Mouse (Mus musculus) midbrain, embryonic 14.5 days (tissue): ENCODE measurements around the gene Zfp663. TPM values are rescaled to one million over a fixed set of nuclear protein-coding genes. Genes with fewer than 3 reads are reported as not detected.

Experiments used
- ATAC-seq: fragments of 200-750 bp; cut with Nextera tagmentation; 2 replicates; pipeline ENCODE4 v1.8.0; 2017; ENCODE audit warnings: moderate number of reproducible peaks, moderate library complexity; ENCODE audit not compliant: low FRiP score, low TSS enrichment
- DNase-seq: peaks from one replicate; pipeline ENCODE4 v3.0.0-alpha.2; 2015
- H3K27ac ChIP-seq: fragments of 300-500 bp; sonication (generic); replicated peaks from 2 replicates; pipeline ENCODE4 v1.5.1; 2014; ENCODE audit warnings: mild to moderate bottlenecking, low read depth, low read length, moderate library complexity
- H3K27me3 ChIP-seq: fragments of 300-500 bp; sonication (generic); 2 replicates; pipeline ENCODE4 v1.6.1; 2014; ENCODE audit warnings: low read length, control low read depth, mixed read lengths; ENCODE audit not compliant: control insufficient read depth, insufficient read depth
- H3K36me3 ChIP-seq: fragments of 300-500 bp; sonication (generic); 2 replicates; pipeline ENCODE4 v1.6.1; 2014; ENCODE audit warnings: low read length, control low read depth; ENCODE audit not compliant: control insufficient read depth, insufficient read depth
- H3K4me1 ChIP-seq: fragments of 300-500 bp; sonication (generic); 2 replicates; pipeline ENCODE4 v1.6.1; 2014; ENCODE audit warnings: mild to moderate bottlenecking, antibody characterized with exemption, low read length, control low read depth; ENCODE audit not compliant: control insufficient read depth, insufficient read depth
- H3K4me2 ChIP-seq: fragments of 300-500 bp; sonication (generic); 2 replicates; pipeline ENCODE4 v1.6.1; 2014; ENCODE audit warnings: mild to moderate bottlenecking, low read length, moderate library complexity
- H3K4me3 ChIP-seq: fragments of 300-500 bp; sonication (generic); replicated peaks from 2 replicates; pipeline ENCODE4 v1.5.1; 2014; ENCODE audit warnings: low read depth, low read length
- H3K9ac ChIP-seq: fragments of 300-500 bp; sonication (generic); replicated peaks from 2 replicates; pipeline ENCODE4 v1.6.1; 2014; ENCODE audit warnings: mild to moderate bottlenecking, low read length, moderate library complexity
- H3K9me3 ChIP-seq: fragments of 300-500 bp; sonication (generic); 2 replicates; pipeline ENCODE4 v1.6.1; 2016; ENCODE audit warnings: low read length, control low read depth, mixed read lengths; ENCODE audit not compliant: control insufficient read depth
- WGBS: fragments of 180-500 bp; shearing (Covaris S2); extraction: QIAGEN DNeasy Blood & Tissue Kit; methylation state at CpG from one replicate; pipeline ENCODE4 v1.1.7; 2014; 5-methylcytosine and 5-hydroxymethylcytosine counted together
- polyA plus RNA-seq: library from polyadenylated mRNA; unstranded; fragments of >200 nt; fragmentation: Nextera tagmentation; extraction: Ambion mirVana; gene quantifications from 2 replicates; pipeline ENCODE4 v1.2.1, GENCODE M21; 2014

Gene Zfp663
- 8.4 and 10.8 TPM in 2 replicates for polyA plus RNA-seq

GRCm38 (mm10) chr2:165368496-165368895 is at the start of gene Zfp663:
Gene Zfp663 (minus strand): TSS chr2:165368729.
- peak within 1 kb of the TSS; percentile 55 for H3K4me3 ChIP-seq
- no peaks in the 10 kb centered on the region for H3K36me3 ChIP-seq
- H3K27me3 ChIP-seq = no peaks in the 10 kb centered on the region
- peak within 1 kb of the TSS; percentile 84 for H3K4me2 ChIP-seq
- H3K27ac ChIP-seq = peak within 1 kb of the TSS; percentile 89
- H3K9ac ChIP-seq = peak within 1 kb of the TSS; percentile 85
- under 1% methylated on average over 27 of the region's 27 CpGs for WGBS
- H3K9me3 ChIP-seq = no peaks in the 10 kb centered on the region
- H3K4me1 ChIP-seq = peaks cover 13% of the 10 kb centered on the region
- ATAC-seq = peak; percentile 67; the same call in 1 of the 2 replicates
- DNase-seq = peak; percentile 91

- peak; percentile 81 for DNase-seq
- peak; percentile 59; the same call in 1 of the 2 replicates for ATAC-seq
- Histone ChIP-seq H3K27me3 (no peaks in the 10 kb centered on the region), H3K4me1 (peaks cover 36% of the 10 kb centered on the region), H3K4me3 (no peak overlapping the region), H3K36me3 (no peaks in the 10 kb centered on the region), H3K4me2 (no peak overlapping the region), H3K27ac (peak overlapping the region; percentile 67), H3K9me3 (no peaks in the 10 kb centered on the region), H3K9ac (no peak overlapping the region)
- WGBS = 30% methylated on average over 7 of the region's 7 CpGs
Measured at GRCm38 (mm10) chr2:165417291-165417690, 48.8 kb upstream of the Zfp663 start.

- Histone ChIP-seq H3K27ac (peak overlapping the region; percentile 45; the same call in 1 of the 2 replicates), H3K4me2 (no peak overlapping the region), H3K36me3 (no peaks in the 10 kb centered on the region), H3K9ac (no peak overlapping the region), H3K4me3 (no peak overlapping the region), H3K9me3 (no peaks in the 10 kb centered on the region), H3K27me3 (no peaks in the 10 kb centered on the region), H3K4me1 (peaks cover 36% of the 10 kb centered on the region)
- 66% methylated on average over 6 of the region's 6 CpGs for WGBS
- no peak for ATAC-seq
- DNase-seq = no peak
Measured at GRCm38 (mm10) chr2:165415795-165416194, 47.3 kb upstream of the Zfp663 start.

GRCm38 (mm10) chr2:165415141-165415721 is 46.7 kb upstream of the Zfp663 start:
- peaks cover 31% of the 10 kb centered on the region for H3K4me1 ChIP-seq
- no peak for ATAC-seq
- H3K4me3 ChIP-seq = no peak overlapping the region
- H3K36me3 ChIP-seq = no peaks in the 10 kb centered on the region
- H3K9me3 ChIP-seq = no peaks in the 10 kb centered on the region
- DNase-seq = peak; percentile 62
- H3K27ac ChIP-seq = peak overlapping the region; percentile 57; the same call in 1 of the 2 replicates
- no peaks in the 10 kb centered on the region for H3K27me3 ChIP-seq
- 24% methylated on average over 11 of the region's 11 CpGs for WGBS
- no peak overlapping the region for H3K9ac ChIP-seq
- no peak overlapping the region for H3K4me2 ChIP-seq

GRCm38 (mm10) chr2:165414321-165414720 is 45.8 kb upstream of the Zfp663 start:
- no peaks in the 10 kb centered on the region for H3K9me3 ChIP-seq
- H3K36me3 ChIP-seq = no peaks in the 10 kb centered on the region
- H3K27me3 ChIP-seq = no peaks in the 10 kb centered on the region
- H3K4me3 ChIP-seq = no peak overlapping the region
- H3K4me1 ChIP-seq = peaks cover 26% of the 10 kb centered on the region
- H3K27ac ChIP-seq = peak overlapping the region; percentile 57; the same call in 1 of the 2 replicates
- H3K9ac ChIP-seq = no peak overlapping the region
- DNase-seq (no peak), ATAC-seq (no peak)
- 77% methylated on average over 5 of the region's 5 CpGs for WGBS
- H3K4me2 ChIP-seq = no peak overlapping the region

- H3K9me3 ChIP-seq = no peaks in the 10 kb centered on the region
- no peak for ATAC-seq
- H3K36me3 ChIP-seq = no peaks in the 10 kb centered on the region
- 36% methylated on average over 3 of the region's 3 CpGs for WGBS
- no peak overlapping the region for H3K4me2 ChIP-seq
- peaks cover 26% of the 10 kb centered on the region for H3K4me1 ChIP-seq
- no peaks in the 10 kb centered on the region for H3K27me3 ChIP-seq
- no peak overlapping the region for H3K27ac ChIP-seq
- no peak overlapping the region for H3K4me3 ChIP-seq
- peak; percentile 26 for DNase-seq
- no peak overlapping the region for H3K9ac ChIP-seq
Measured at GRCm38 (mm10) chr2:165413884-165414283, 45.4 kb upstream of the Zfp663 start.

GRCm38 (mm10) chr2:165407700-165408301 is 39.3 kb upstream of the Zfp663 start:
- no peak overlapping the region for H3K27ac ChIP-seq
- H3K4me2 ChIP-seq = no peak overlapping the region
- H3K4me1 ChIP-seq = no peaks in the 10 kb centered on the region
- ATAC-seq (no peak), DNase-seq (peak; percentile 61)
- H3K9me3 ChIP-seq = no peaks in the 10 kb centered on the region
- no peaks in the 10 kb centered on the region for H3K36me3 ChIP-seq
- no peaks in the 10 kb centered on the region for H3K27me3 ChIP-seq
- no peak overlapping the region for H3K4me3 ChIP-seq
- WGBS = 50% methylated on average over 10 of the region's 10 CpGs
- H3K9ac ChIP-seq = no peak overlapping the region

- Histone ChIP-seq H3K27me3 (no peaks in the 10 kb centered on the region), H3K4me1 (no peaks in the 10 kb centered on the region), H3K9me3 (no peaks in the 10 kb centered on the region), H3K4me2 (no peak overlapping the region), H3K27ac (no peak overlapping the region), H3K9ac (no peak overlapping the region), H3K4me3 (no peak overlapping the region), H3K36me3 (no peaks in the 10 kb centered on the region)
- 71% methylated on average over 6 of the region's 6 CpGs for WGBS
- no peak for ATAC-seq
- no peak for DNase-seq
Measured at GRCm38 (mm10) chr2:165405351-165405750, 36.8 kb upstream of the Zfp663 start.

GRCm38 (mm10) chr2:165404951-165405350 is 36.4 kb upstream of the Zfp663 start:
- WGBS = 73% methylated on average over 9 of the region's 9 CpGs
- Histone ChIP-seq H3K9me3 (no peaks in the 10 kb centered on the region), H3K27ac (no peak overlapping the region), H3K4me2 (no peak overlapping the region), H3K36me3 (no peaks in the 10 kb centered on the region), H3K4me3 (no peak overlapping the region), H3K27me3 (no peaks in the 10 kb centered on the region), H3K9ac (no peak overlapping the region), H3K4me1 (no peaks in the 10 kb centered on the region)
- DNase-seq (no peak), ATAC-seq (no peak)
